Mouse (Mus musculus): Measurements from ENCODE around the gene Hist1h3i. TPM values are rescaled to one million over a fixed set of nuclear protein-coding genes. Genes with fewer than 3 reads are reported as not detected.
"Not testable (repeated sequence)": the region's sequence is repeated elsewhere in the genome, so short reads cannot be mapped to it uniquely, and the experiment has no call there.

Hist1h3i gene
- total RNA-seq, 2 experiments from 2014 or later, result 21.8 to 29.9 TPM

GRCm38 (mm10) chr13:21783734-21784161 lies 578 bp upstream of the Hist1h3i start:
- DNase-seq (ENCODE audit: low spot score in 2 of 2), result no peak

GRCm38 (mm10) chr13:21782361-21783254 lies 562 bp downstream of the Hist1h3i start:
- DNase-seq (ENCODE audit: low spot score in 2 of 2), result not testable (repeated sequence)

- DNase-seq (ENCODE audit: low spot score in 2 of 2), result no peak
These were observed 1.5 kb downstream of the Hist1h3i start for GRCm38 (mm10) chr13:21781639-21782038.

DNA sequence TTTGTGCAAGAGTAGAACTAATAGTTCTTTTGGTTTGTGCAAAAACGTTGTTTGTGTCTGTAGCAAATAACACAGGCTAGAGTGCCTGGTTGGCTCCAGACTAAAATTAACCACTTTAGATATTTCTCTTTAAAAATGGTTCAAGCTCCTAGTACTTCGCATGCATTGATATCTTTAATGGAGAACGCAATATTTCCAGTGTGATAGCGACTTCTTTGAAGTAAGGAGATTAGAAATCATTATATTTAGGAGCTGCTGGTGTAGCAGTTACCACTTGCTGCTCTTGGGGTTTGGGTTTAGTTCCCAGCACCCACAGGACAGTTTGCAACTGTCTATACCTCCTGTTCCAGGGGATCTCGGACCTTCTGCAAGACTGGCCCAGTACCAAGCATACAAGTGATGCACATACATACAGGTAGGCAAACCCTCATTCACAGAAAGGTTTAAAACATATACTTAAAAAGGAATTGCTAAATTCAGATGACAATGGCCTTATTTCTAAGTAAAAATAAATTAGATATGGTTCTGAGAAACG lies 2.1 kb downstream of the Hist1h3i start:
- no peak for DNase-seq (ENCODE audit: low spot score in 2 of 2)

DNA sequence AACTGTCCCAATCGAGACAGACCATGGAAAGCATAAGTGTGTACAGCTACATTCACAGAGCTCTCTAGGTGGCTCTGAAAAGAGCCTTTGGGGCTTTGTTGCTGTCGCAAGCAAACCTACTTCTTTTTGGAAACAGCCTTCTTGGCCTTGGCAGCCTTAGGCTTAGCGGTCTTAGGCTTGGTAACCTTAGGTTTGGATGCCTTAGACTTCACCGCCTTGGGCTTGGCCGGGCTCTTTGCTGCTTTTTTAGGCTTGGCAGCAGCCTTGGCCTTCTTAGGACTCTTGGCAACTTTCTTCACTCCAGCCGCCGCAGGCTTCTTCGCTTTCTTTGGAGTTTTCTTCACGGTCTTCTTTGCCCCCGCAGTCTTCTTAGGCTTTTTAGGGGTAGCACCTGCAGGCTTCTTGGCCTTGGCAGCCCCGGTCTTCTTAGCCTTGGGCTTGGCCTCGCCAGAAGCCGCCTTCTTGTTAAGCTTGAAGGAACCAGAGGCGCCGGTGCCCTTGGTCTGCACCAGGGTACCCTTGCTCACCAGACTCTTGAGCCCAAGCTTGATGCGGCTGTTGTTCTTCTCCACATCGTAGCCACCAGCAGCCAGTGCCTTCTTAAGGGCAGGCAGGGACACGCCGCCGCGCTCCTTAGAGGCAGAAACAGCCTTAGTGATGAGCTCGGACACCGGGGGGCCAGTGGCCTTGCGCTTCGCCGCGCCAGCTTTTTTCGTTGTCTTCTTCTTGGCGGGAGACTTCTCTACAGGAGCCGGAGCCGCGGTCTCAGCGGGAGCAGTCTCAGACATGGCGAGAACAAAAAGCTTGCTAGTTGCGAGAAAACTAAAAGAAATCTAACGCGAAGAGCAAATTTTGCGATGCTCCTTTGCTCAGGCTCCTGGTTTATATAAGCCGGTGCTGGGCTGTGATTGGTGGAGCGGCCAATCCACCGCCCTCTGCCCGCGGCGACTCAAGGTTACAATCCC lies 3.1 kb downstream of the Hist1h3i start, which contains the start of gene Hist1h1b:
Gene Hist1h1b (minus strand): TSS at position 859 of the 965 bp plus-strand sequence.
- peak; percentile 35 to 52 for DNase-seq (ENCODE audit: low spot score in 2 of 2)

- DNase-seq (ENCODE audit: low spot score in 2 of 2), result peak; percentile 30 to 36
These were observed 4.1 kb downstream of the Hist1h3i start for GRCm38 (mm10) chr13:21778814-21779766.

DNA sequence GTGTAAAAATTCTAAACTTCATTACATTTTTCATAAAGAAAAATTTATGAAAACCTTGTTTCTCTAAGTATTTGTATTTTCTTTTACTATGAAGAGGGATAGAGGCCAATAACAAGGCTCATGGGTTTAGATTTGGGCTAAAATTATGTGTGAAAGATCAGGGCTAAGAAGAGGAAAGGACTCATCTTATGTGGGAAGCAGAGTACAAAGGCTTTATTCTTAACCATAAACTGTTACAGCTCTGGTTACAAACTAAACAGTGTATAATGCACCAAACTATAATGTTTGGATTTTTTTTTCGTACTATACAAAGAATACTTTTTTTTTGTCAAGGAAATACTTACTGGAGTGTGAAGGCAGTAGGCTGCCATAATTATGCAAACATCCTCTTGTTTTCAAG lies 27.5 kb downstream of the Hist1h3i start:
- DNase-seq (ENCODE audit: low spot score in 2 of 2), result no peak

GRCm38 (mm10) chr13:21754294-21755001 lies 28.7 kb downstream of the Hist1h3i start:
- not testable (repeated sequence) for DNase-seq (ENCODE audit: low spot score in 2 of 2)

DNA sequence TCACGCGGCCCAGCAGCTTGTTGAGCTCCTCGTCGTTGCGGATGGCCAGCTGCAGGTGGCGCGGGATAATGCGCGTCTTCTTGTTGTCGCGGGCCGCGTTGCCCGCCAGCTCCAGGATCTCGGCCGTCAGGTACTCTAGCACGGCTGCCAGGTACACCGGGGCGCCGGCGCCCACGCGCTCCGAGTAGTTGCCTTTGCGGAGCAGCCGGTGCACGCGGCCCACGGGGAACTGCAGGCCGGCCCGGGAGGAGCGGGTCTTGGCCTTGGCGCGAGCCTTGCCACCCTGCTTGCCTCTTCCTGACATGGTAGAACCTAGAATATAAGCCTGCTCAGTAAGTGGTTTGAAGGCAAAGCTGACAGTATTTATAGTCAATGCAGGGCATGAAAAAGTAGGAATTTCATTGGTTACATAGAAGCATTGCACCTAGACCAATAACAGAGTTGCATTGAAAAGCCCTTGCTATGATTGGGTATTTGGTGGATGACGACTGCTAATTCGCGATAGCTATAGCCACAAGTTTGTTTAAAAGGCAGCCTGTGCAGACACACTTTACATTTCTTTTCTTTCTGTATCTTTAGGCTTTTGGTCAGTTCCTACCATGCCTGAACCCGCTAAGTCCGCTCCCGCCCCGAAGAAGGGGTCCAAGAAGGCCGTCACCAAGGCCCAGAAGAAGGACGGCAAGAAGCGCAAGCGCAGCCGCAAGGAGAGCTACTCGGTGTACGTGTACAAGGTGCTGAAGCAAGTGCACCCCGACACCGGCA lies 29.5 kb downstream of the Hist1h3i start, which contains the start of the genes Hist1h2ak and Hist1h2bn:
Gene Hist1h2ak (minus strand): TSS at position 304 of the 762 bp plus-strand sequence.
Gene Hist1h2bn (plus strand): TSS at position 600 of the 762 bp plus-strand sequence.
- peak; percentile 26 to 54 for DNase-seq (ENCODE audit: low spot score in 2 of 2)

DNA sequence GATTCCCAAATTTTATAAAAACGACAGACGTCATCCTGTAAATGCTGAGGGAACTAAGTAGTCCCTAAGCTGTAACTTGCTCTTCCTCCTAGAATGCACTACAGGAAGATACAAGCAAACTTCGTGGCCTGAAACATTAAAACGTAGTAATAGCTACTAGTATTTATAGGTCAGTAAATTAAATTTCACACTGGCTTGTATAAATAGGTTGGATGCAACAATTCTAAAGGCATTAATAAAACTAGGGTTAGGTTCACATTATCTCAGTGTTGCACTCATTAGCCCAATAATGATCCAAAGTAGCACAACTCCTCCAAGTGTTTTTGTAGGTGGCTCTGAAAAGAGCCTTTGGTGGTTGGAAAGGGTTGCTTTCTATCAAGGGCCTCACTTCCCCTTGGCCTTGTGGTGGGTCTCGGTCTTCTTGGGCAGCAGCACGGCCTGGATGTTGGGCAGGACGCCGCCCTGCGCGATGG lies 30.1 kb downstream of the Hist1h3i start:
- no peak for DNase-seq (ENCODE audit: low spot score in 2 of 2)

- DNase-seq (ENCODE audit: low spot score in 2 of 2), result no peak
These were observed 30.8 kb downstream of the Hist1h3i start for GRCm38 (mm10) chr13:21752356-21752755.

GRCm38 (mm10) chr13:21751827-21752226 lies 31.3 kb downstream of the Hist1h3i start:
- no peak for DNase-seq (ENCODE audit: low spot score in 2 of 2)

- no peak for DNase-seq (ENCODE audit: low spot score in 2 of 2)
These were observed 31.8 kb downstream of the Hist1h3i start for GRCm38 (mm10) chr13:21751417-21751816.

- peak; percentile 69 to 76 for DNase-seq (ENCODE audit: low spot score in 2 of 2)
These were observed 32.8 kb downstream of the Hist1h3i start, which contains the start of gene Hist1h4k for GRCm38 (mm10) chr13:21750159-21751017. Hist1h4k (minus strand) TSS chr13:21750505.

- no peak for DNase-seq (ENCODE audit: low spot score in 2 of 2)
These were observed 33.6 kb downstream of the Hist1h3i start for GRCm38 (mm10) chr13:21749387-21750158.

GRCm38 (mm10) chr13:21745006-21745405 lies 38.2 kb downstream of the Hist1h3i start:
- DNase-seq (ENCODE audit: low spot score in 2 of 2), result no peak

All from adrenal gland, adult 18-20 months (tissue).